Mouse (Mus musculus) midbrain, embryonic 14.5 days (tissue): ENCODE measurements around the gene Oscar. TPM values are rescaled to one million over a fixed set of nuclear protein-coding genes. Genes with fewer than 3 reads are reported as not detected.
"Not testable (repeated sequence)": the region's sequence is repeated elsewhere in the genome, so short reads cannot be mapped to it uniquely, and the experiment has no call there.

Experiments used
- ATAC-seq: fragments of 200-750 bp; cut with Nextera tagmentation; 2 replicates; pipeline ENCODE4 v1.8.0; 2017; ENCODE audit warnings: moderate number of reproducible peaks, moderate library complexity; ENCODE audit not compliant: low FRiP score, low TSS enrichment
- DNase-seq: peaks from one replicate; pipeline ENCODE4 v3.0.0-alpha.2; 2015
- H3K27ac ChIP-seq: fragments of 300-500 bp; sonication (generic); replicated peaks from 2 replicates; pipeline ENCODE4 v1.5.1; 2014; ENCODE audit warnings: mild to moderate bottlenecking, low read depth, low read length, moderate library complexity
- H3K27me3 ChIP-seq: fragments of 300-500 bp; sonication (generic); 2 replicates; pipeline ENCODE4 v1.6.1; 2014; ENCODE audit warnings: low read length, control low read depth, mixed read lengths; ENCODE audit not compliant: control insufficient read depth, insufficient read depth
- H3K36me3 ChIP-seq: fragments of 300-500 bp; sonication (generic); 2 replicates; pipeline ENCODE4 v1.6.1; 2014; ENCODE audit warnings: low read length, control low read depth; ENCODE audit not compliant: control insufficient read depth, insufficient read depth
- H3K4me1 ChIP-seq: fragments of 300-500 bp; sonication (generic); 2 replicates; pipeline ENCODE4 v1.6.1; 2014; ENCODE audit warnings: mild to moderate bottlenecking, antibody characterized with exemption, low read length, control low read depth; ENCODE audit not compliant: control insufficient read depth, insufficient read depth
- H3K4me2 ChIP-seq: fragments of 300-500 bp; sonication (generic); 2 replicates; pipeline ENCODE4 v1.6.1; 2014; ENCODE audit warnings: mild to moderate bottlenecking, low read length, moderate library complexity
- H3K4me3 ChIP-seq: fragments of 300-500 bp; sonication (generic); replicated peaks from 2 replicates; pipeline ENCODE4 v1.5.1; 2014; ENCODE audit warnings: low read depth, low read length
- H3K9ac ChIP-seq: fragments of 300-500 bp; sonication (generic); replicated peaks from 2 replicates; pipeline ENCODE4 v1.6.1; 2014; ENCODE audit warnings: mild to moderate bottlenecking, low read length, moderate library complexity
- H3K9me3 ChIP-seq: fragments of 300-500 bp; sonication (generic); 2 replicates; pipeline ENCODE4 v1.6.1; 2016; ENCODE audit warnings: low read length, control low read depth, mixed read lengths; ENCODE audit not compliant: control insufficient read depth
- WGBS: fragments of 180-500 bp; shearing (Covaris S2); extraction: QIAGEN DNeasy Blood & Tissue Kit; methylation state at CpG from one replicate; pipeline ENCODE4 v1.1.7; 2014; 5-methylcytosine and 5-hydroxymethylcytosine counted together
- polyA plus RNA-seq: library from polyadenylated mRNA; unstranded; fragments of >200 nt; fragmentation: Nextera tagmentation; extraction: Ambion mirVana; gene quantifications from 2 replicates; pipeline ENCODE4 v1.2.1, GENCODE M21; 2014

Gene Oscar
- polyA plus RNA-seq, 1 experiment from 2014 or later: 0.26 TPM

DNA sequence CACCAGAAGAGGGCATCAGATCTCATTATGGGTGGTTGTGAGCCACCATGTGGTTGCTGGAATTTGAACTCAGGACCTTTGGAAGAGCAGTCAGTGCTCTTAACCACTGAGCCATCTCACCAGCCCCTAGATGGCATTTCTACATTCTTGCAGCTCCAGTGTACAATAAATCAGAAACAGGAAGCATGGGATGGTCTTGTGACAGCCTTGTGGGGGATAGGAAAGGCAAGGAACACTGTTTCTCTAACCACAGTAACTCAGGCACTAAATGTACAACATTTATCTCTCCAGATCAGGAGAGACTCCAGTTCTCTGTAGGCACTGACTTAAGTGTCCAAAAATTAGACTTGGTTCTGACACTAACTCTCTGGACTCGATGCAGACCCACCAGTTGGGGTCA is 18.2 kb downstream of the Oscar start:
- ATAC-seq, H3K9ac ChIP-seq, H3K27ac ChIP-seq, H3K36me3 ChIP-seq, H3K4me1 ChIP-seq, H3K27me3 ChIP-seq, H3K4me3 ChIP-seq, H3K9me3 ChIP-seq, DNase-seq, H3K4me2 ChIP-seq: not testable (repeated sequence)
- 63% methylated on average over 1 of the region's 1 CpGs for WGBS

DNA sequence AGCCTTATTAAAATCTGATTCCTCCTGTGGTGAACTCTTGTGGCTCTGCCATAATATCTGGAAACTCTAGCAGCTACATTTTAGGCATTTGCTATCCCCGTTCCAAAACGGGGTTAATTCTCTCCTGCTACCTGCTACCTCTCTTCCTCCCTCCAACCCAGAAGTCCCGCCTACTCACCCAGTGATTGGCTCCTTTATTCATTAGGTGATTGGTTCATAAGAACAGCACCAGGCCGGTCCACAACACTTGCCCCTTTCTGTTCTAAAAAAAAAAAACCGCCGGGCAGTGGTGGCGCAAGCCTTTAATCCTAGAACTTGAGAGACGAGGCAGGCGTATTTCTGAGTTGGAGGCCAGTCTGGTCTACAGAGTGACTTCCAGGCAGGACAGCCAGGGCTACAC is 20.8 kb downstream of the Oscar start:
- Histone ChIP-seq H3K27ac (no peak overlapping the region), H3K4me1 (no peaks in the 10 kb centered on the region), H3K27me3 (no peaks in the 10 kb centered on the region), H3K9ac (no peak overlapping the region), H3K36me3 (no peaks in the 10 kb centered on the region), H3K4me2 (no peak overlapping the region; the same call in 1 of the 2 replicates), H3K4me3 (no peak overlapping the region), H3K9me3 (no peaks in the 10 kb centered on the region)
- DNase-seq (no peak), ATAC-seq (no peak)
- 23% methylated on average over 9 of the region's 9 CpGs for WGBS

DNA sequence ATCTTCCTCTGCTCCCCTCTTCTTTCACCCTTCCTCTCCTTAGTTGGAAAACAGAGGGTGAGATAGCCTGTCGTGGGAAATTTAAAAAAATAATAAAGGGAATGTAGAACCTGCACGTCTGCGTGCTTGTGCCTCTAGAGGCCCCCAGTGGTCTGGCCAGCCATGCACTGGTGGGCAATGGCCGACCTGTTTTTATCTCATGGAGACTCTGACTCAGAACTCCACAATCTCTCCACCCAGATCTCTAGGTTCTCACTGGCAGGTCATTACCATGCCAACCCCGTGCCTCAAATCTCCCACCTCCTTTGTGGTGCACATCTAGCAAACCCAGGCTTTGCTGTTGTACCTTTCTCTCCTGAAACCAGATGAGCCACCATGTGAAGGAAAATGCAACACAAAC is 21.3 kb downstream of the Oscar start:
- Histone ChIP-seq H3K9ac (no peak overlapping the region), H3K4me2 (no peak overlapping the region), H3K4me3 (no peak overlapping the region), H3K27me3 (no peaks in the 10 kb centered on the region), H3K36me3 (no peaks in the 10 kb centered on the region), H3K27ac (no peak overlapping the region), H3K4me1 (no peaks in the 10 kb centered on the region), H3K9me3 (no peaks in the 10 kb centered on the region)
- DNase-seq (no peak), ATAC-seq (no peak)
- WGBS: 30% methylated on average over 5 of the region's 5 CpGs

DNA sequence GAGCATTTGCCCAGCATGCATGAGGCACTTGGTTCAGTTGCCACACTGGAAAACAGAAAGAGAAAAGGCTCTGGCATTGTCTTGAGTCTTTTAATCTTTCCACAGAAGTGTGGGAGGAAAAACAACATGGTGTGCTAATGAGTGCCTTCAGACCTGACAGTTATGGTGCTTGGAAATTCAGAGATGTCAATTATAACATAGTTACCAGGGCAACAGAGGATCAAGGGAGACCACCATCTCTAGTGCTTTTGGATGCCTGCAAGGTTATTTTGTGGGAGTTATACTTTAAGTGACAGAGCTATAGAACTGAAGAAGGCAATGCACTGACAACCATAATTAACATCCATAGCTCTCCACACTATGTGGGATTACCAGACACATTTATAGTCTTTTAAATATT is 22.1 kb downstream of the Oscar start:
- Histone ChIP-seq H3K9me3 (no peaks in the 10 kb centered on the region), H3K36me3 (no peaks in the 10 kb centered on the region), H3K4me2 (no peak overlapping the region), H3K4me1 (no peaks in the 10 kb centered on the region), H3K4me3 (no peak overlapping the region), H3K9ac (no peak overlapping the region), H3K27ac (no peak overlapping the region), H3K27me3 (no peaks in the 10 kb centered on the region)
- peak; percentile 4 for DNase-seq
- no peak for ATAC-seq

DNA sequence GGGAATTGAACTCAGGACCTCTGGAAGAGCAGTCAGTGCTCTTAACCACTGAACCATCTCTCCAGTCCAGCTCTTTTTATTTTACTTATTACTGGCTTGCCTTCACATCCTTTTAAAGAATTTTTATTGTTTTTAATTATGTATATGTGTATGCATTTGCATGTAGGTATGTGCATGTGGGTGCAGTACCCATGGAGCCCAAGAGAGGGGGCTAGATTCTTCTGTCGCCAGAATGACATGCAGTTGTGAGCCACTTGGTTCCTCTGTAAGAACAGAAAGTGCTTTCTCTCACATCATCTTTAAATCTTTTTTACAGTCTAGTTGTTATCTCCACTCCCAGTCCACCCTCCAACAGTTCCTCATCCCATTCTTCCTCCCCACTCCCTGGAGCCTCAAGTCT is 24.4 kb downstream of the Oscar start:
- 88% methylated on average over 1 of the region's 1 CpGs for WGBS
- Histone ChIP-seq H3K9ac (no peak overlapping the region), H3K27me3 (no peaks in the 10 kb centered on the region), H3K4me3 (no peak overlapping the region), H3K27ac (no peak overlapping the region), H3K9me3 (no peaks in the 10 kb centered on the region), H3K4me1 (no peaks in the 10 kb centered on the region), H3K36me3 (no peaks in the 10 kb centered on the region), H3K4me2 (no peak overlapping the region)
- DNase-seq (no peak), ATAC-seq (no peak)

DNA sequence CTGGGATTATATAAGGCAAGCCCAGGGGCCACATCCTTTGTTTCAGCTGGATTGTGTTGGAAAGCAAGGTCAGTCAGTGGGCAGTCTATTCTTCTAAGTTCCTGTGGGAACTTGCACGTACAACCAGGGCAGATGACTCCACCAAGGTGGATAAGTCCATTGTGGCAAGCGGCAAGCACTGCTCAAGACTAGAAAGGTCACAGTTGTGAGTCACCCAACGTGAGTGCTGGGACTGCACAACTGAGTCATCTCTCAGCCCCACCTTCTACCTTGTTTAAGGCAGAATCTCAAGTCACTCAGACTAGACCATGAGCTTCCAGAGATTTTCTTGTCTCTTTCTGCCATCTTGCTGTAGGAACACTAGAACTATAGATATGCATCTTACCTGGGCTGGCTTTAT is 25.4 kb downstream of the Oscar start:
- H3K9me3 ChIP-seq: no peaks in the 10 kb centered on the region
- H3K27me3 ChIP-seq: no peaks in the 10 kb centered on the region
- DNase-seq: no peak
- ATAC-seq: no peak
- no peak overlapping the region for H3K4me3 ChIP-seq
- no peaks in the 10 kb centered on the region for H3K36me3 ChIP-seq
- H3K9ac ChIP-seq: no peak overlapping the region
- no peaks in the 10 kb centered on the region for H3K4me1 ChIP-seq
- WGBS: 77% methylated on average over 3 of the region's 3 CpGs
- H3K4me2 ChIP-seq: no peak overlapping the region
- no peak overlapping the region for H3K27ac ChIP-seq

DNA sequence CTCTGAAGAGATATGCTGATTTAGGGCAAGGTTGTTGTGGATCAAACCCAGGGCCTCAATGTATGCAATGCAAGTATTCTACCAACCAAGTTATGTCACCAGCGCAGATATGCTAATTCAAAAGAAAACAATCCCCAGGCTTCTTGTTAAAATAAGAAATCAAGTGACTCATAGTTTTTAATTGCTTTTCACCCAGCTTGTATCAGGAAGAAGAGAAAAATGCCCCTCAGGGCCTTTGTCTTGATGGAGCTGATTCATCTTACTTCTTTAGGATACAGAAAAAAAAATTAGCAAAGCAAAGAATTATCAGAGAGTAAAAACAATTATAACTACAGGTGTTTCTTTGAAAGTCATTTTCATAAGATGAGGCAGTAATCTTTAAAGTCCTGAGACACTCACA is 28.7 kb downstream of the Oscar start:
- Histone ChIP-seq H3K9ac (no peak overlapping the region), H3K27me3 (no peaks in the 10 kb centered on the region), H3K27ac (no peak overlapping the region), H3K9me3 (no peaks in the 10 kb centered on the region), H3K4me3 (no peak overlapping the region), H3K4me1 (no peaks in the 10 kb centered on the region), H3K36me3 (no peaks in the 10 kb centered on the region), H3K4me2 (no peak overlapping the region)
- ATAC-seq (no peak), DNase-seq (no peak)
- WGBS: 76% methylated on average over 1 of the region's 1 CpGs

DNA sequence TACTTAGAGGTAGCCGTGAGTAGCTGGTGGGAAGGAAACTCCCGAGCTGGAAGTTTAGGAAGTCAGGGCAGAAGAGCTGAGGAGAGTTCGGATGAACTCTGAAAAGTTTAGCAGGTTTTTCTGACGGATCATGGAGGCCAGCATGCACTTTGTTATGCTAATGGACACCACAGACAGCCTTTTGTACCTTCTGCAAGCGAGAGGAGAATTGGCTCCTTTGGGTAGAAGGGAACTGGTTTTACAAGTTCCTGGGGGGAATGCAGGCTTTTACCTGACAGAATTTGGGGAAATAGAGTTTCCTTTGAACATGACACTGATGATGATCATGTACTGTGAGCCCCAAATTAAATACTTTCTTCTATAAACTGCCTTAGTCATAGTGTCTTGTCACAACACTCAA is 29.7 kb downstream of the Oscar start:
- Histone ChIP-seq H3K36me3 (no peaks in the 10 kb centered on the region), H3K4me3 (no peak overlapping the region), H3K27me3 (no peaks in the 10 kb centered on the region), H3K4me1 (no peaks in the 10 kb centered on the region), H3K9me3 (no peaks in the 10 kb centered on the region), H3K4me2 (no peak overlapping the region), H3K9ac (no peak overlapping the region), H3K27ac (no peak overlapping the region)
- DNase-seq: no peak
- ATAC-seq: no peak
- 3% methylated on average over 5 of the region's 5 CpGs for WGBS

DNA sequence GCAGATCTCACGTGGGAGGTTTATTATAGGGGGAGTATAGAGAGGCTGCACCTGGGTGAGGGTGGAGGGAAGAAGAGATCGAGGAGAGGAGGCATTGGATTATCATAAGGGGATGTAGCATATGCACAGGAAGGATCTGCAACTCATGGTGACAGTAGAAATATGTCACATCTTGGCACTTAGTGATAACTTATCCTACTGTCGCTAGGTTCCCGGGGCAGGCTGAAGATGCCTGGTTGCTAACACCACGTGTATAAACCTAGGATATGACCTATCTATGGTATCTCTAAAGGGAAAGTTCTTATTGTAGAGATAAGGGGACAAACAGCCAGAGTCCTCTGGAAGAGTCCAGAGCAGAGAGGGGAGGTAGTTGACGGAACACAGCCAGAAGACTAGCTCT is 30.2 kb downstream of the Oscar start:
- Histone ChIP-seq H3K27ac (no peak overlapping the region), H3K9me3 (no peaks in the 10 kb centered on the region), H3K36me3 (no peaks in the 10 kb centered on the region), H3K27me3 (no peaks in the 10 kb centered on the region), H3K4me3 (no peak overlapping the region), H3K9ac (no peak overlapping the region), H3K4me1 (no peaks in the 10 kb centered on the region), H3K4me2 (no peak overlapping the region)
- 20% methylated on average over 6 of the region's 6 CpGs for WGBS
- DNase-seq (no peak), ATAC-seq (no peak)
